Mouse (Mus musculus) left cerebral cortex, postnatal 4 days (tissue): ENCODE data around the gene Gpr156. TPM values are rescaled to one million over a fixed set of nuclear protein-coding genes. Genes with fewer than 3 reads are reported as not detected.

Source experiments
- DNase-seq: peaks from one replicate; pipeline ENCODE4 v3.0.0-alpha.2; 2022
- intact Hi-C: fragments of 180-260 bp; cut with DNase I; formaldehyde crosslinking; loops from one replicate; pipeline ENCODE4 v1.15.1; 2025
- total RNA-seq, 2 experiments: library from RNA; stranded (reverse); gene quantifications; 2 replicates each; pipeline ENCODE4 v1.2.3; 2021

Gene Gpr156
- 1 to 10 TPM; 2.2 to 2.6 TPM for total RNA-seq

DNA sequence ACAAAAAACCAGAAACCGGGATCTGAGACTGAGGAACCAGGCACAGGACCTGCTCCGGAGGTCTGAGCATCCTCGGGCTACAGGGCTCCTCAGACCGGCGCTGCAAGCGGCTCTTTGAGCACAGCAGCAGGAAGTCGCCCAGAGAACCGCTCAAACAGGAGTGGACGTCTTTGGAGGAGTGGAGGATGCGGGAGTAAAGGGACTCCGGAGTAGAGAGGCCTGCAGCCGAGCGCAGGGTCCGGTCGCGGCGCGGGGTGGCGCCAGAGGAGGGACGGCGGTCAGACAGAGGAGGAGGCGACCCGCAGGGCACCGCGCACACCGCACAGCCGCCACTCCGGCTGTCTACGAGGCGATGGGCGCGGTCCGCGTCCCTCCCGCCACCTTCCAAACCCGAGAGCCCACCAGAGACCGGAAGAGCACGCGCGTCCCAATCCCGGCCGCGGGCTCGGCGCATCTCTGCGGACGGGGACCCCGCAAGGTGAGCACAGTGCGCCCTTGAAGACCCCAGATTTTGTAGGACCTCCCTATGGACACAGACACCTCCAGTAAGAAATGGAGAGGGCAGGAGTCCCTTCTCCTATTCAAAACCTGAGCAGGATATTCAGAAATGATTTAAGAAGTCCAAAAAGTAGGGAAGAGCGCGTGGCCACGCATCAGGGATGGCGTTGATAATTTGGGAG lies at the start of gene Gpr156:
TSS of gene Gpr156 (plus strand) at position 359 of the 680 bp plus-strand sequence.
- DNase-seq: peak; percentile 63
- intact Hi-C loops: no loop called here

DNA sequence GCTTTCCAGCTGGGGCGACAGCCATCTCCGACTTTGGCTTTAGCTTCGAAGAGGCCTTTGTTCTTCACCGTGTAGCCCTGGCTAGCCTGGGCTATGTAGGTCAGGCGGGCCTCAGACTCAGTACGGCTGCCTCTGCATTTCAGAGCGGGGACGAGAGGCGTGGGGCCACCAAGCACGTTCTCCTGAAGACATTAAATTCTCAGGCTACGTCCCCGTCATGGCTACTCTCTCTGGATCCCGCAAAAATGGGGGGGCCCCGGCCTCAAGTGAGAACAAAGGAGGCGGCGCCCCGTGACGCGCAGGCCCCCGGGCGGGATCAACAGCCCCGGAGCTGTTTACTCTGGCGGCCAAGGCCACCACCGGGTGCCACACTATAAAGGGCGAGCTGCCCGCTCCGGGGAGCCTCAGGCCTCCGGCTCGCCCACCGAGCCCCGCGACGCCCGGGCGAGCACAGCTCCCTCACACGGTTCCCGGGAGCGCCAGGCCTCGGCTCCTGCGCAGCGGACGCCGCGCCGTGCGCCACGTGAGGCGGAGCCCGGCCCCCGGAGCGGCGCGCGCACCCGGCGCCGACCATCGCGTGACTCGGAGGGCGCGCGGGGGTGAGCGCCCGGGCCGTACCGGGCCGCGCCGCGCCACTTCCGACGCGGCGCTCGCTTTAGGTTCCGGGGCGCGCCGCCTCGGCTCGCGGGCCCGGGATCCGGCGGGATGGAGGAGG lies 48.3 kb upstream of the Gpr156 start, which contains the start of gene Lrrc58:
TSS of gene Lrrc58 (plus strand) at position 599 of the 715 bp plus-strand sequence.
- peak; percentile 79 for DNase-seq
- intact Hi-C loops: no loop called here

DNA sequence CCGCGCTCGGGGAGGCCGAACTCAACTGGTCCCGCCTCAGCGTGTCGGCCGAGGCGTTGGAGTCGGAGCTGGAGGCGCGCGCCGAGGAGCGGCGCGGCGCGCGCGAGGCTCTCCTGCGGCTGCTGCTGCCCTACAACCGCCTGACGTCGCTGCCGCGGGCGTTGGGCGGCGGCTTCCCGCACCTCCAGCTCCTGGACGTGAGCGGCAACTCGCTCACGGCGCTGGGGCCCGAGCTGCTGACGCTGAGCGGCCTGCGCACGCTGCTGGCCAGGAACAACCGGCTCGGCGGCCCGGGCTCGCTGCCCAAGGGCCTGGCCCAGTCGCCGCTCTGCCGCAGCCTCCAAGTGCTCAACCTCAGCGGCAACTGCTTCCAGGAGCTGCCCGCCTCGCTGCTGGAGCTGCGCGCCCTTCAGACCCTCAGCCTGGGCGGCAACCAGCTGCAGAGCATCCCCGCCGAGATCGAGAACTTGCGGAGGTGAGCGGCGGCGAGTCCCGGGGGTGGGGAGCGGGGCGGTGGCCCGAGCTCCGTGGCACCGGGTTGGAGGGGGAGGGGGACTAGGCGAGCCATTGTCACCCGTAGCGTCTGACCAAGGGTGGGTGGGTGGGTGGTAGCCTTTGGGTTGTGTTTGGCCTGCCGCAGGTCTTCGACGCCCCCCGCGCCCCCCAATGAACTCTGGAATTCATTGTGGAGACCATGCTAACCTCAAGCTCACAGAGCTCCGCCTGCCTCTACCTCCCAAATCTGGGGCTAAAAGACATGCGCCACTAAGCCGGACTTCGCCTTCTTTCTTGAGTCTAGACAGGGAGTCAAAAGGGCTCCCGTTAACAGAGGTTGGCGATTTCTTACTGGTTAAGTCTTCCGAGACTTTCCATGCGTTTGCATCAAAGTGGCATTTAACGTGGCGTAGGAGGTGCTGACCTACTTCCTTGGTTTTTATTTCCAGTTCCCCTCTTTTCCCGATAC lies 47.5 kb upstream of the Gpr156 start:
- intact Hi-C loops: no loop called here
- peak; percentile 62 for DNase-seq

DNA sequence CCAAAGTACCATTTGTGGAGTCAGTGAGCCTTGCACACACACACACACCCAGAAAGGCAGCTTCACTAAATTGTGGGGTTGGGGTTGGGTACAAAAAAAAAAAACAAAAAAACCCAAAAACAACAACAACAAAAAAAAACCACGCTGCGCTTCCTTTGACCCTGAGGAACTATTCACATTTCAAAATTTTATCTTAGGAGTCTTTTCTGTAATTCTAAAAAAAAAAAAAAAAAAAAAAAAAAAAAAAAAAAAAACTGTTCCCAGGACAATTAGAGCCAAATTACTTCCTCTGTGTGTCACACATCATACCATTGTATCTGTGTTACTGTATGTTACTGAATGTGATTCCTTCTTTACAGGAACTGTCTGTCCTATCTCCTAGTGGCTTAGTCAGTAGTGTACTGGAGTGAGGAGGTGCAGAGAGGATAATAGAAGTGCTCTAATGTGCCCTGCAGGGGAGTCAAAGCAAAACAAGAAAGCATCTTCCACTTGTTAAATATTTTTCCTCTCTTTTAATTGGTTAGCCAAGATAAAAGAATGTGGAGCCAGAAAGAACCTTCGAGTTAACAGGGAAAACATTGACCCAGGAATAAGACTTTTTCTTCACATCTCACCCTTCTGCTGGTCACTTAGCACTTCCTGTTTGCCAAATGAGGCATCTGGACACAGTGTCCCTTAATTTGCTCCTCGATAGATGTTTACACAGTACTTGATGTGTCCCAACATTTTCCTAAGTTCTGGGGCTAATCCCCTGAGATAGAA lies 46.6 kb upstream of the Gpr156 start:
- DNase-seq: no peak
- intact Hi-C loops: no loop called here

DNA sequence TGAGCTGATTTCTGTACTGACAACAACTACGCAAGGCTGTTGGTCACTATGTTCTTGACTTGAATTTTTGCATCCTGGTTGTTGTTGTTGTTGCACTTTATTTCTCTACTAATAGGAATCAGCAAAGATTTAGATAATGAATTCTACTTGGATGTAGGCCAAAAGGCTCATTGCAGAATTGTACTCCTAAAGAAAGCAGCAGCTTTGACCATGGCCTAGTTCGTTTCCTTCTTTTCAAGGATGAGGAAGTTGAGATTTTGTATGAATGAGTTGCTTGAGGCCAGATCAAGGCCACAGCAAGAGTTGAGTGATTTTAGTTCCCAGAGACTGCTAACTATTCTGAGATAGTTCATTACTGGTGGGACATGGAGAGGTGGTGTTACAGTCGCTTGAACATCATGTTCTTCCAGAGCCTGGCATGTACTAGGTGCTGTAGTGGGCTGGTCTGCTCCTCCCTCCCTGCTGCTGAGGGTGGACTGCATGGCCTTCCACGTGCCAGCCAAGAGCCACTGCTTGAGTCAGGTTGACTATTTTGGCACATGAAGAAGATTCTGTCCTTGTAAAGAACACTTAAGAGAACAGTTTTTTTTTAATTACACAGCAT lies 45.1 kb upstream of the Gpr156 start:
- intact Hi-C loops: no loop called here

DNA sequence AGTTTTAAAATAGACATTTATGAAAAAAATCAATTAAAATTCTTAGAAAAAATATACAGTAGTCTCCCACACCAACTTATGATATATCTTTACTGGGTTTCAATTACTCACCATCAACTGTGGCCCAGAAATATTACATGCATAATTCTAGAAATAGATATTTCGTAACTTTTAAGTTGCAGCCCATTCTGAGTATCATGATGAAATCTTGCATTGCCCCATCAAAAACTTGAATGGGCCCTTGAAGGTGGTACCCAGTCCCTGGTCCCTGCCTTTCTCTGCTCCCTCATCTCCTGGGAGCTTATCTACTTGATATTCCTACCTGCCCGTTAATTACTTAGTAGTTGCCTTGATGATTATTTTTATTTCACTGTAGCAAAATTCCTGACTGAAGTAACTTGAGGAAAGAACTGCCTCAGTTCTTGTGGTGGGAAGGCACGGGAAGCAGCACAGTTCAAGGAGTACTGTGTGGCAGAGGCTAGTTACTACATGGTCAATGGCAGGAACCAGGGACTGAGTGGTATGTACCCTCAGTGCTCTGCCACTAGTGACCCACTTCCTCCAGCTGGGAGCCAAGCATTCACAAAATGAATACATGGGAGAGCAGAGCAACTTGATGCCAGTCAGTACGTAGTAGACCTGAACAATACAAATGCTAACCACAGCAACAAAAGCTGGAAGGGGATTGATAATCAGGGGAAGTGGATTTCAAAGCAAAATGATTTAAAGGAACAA lies 41.6 kb upstream of the Gpr156 start:
- intact Hi-C loops: no loop called here
- no peak for DNase-seq

More for the DNA sequence above, 45.1 kb upstream of the Gpr156 start:
- DNase-seq: no peak

DNA sequence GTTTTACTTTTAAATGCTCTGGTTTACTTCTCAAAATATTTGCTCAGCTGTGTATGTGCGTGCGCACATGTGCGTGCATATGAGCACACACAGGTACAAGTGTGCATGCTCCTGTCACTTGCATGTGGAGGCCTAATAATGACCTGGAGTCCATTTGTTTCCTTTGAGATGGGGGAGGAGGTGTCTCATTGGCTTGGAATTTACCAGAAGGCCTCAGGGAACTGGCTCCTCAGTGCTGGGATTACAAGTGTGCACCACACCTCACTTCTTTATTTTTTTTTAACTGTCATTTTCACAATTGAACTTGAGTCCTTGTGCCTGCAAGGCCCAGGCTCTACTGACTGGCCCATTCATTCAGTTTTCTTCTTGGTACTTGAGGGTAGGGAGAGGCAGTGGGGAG lies 38.9 kb upstream of the Gpr156 start:
- intact Hi-C loops: no loop called here
- DNase-seq: no peak

DNA sequence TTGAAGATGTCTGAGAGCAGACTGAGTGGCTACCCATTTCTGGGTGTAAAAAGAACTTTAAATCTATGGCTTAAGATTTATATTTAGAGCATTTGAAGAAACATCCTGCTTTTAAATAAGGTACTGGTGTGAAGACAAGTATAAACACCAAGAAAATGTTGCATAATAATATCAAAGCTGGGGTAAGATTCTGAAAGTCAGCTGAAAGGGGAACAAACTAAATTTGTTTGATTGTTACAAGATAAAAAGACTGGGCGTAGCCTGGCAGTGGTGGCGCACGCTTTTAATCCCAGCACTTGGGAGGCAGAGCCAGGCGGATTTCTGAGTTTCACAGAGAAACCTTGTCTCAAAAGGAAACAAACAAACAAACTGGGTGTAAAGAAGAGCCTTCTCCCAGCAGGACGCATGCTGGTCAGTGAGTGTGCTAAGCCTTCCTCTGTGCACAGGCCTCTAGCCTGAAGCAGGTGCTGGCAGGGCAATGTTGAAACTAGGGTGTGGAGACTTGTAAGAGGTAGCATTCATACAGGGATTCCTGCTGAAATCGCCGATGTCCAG lies 37.3 kb upstream of the Gpr156 start:
- no peak for DNase-seq
- intact Hi-C loops: no loop called here

- no peak for DNase-seq
- intact Hi-C loops: no loop called here
Observed at GRCm38 (mm10) chr16:37879750-37880419, 36.4 kb upstream of the Gpr156 start.

GRCm38 (mm10) chr16:37881168-37881567 lies 35.1 kb upstream of the Gpr156 start:
- no peak for DNase-seq
- intact Hi-C loops: no loop called here

DNA sequence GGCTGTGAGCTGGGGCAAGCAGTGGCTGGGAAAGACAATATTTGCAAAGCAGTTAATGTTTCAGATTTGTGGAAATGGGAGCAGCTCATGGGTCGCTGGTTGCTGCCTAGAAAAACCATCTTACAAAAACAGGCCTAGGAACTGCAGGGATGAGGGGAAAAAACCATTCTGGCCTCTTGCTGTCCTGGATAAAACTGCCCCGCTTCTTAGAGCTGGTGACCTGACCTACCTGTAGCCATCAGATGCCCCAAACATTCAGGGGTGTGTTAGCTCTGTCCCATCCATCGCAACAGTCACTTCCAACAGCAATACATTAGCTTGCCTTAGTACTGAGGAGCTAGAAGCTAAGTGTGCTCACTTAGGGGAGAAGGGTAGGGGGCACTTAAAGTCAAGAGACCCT lies 27.3 kb upstream of the Gpr156 start:
- intact Hi-C loops: no loop called here

GRCm38 (mm10) chr16:37892667-37893066 lies 23.6 kb upstream of the Gpr156 start:
- DNase-seq: peak; percentile 39
- intact Hi-C loops: no loop called here

More for the DNA sequence above, 27.3 kb upstream of the Gpr156 start:
- DNase-seq: no peak

GRCm38 (mm10) chr16:37893381-37893780 lies 22.9 kb upstream of the Gpr156 start:
- intact Hi-C loops: no loop called here
- DNase-seq: no peak

- intact Hi-C loops: no loop called here
- DNase-seq: no peak
Observed at GRCm38 (mm10) chr16:37893942-37894341, 22.4 kb upstream of the Gpr156 start.

DNA sequence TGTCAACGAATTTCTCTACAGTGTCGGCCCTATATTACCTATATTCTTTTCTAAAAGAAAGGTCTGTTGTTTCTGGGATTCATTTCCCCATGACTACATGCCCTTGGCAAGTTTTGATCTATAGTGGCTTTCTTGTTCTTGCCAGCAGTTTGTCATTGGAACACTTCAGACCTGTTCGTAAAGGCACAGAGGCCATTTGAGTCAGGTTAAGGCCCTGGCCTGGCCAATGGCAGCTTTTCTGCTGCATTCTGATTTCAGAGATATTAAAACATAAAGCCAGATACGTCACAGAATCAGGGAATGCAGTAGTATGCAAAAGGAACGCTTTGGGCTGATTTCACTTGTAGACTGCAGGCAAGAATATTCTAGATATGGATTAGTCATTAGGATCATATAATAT lies 17.5 kb upstream of the Gpr156 start:
- intact Hi-C loops: no loop called here
- no peak for DNase-seq

DNA sequence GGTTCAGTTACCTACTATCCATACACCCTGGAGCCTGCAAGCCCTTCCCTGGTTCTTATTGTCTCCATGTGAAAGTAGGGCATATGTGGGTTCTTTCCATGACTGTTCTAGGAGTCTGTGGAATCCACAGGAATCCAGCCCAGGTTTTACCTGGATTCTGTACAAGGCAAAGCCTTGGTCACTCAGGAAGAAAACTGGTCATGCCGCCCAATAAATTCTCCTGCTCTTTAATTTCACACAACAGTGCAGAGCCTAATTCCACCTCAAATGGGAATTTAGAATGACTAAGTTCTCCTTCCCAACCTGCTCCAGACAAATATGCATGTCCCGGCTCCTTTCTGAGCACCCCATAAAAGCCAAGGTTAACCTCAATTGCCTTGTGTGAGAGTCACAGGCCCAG lies 16.9 kb upstream of the Gpr156 start:
- no peak for DNase-seq
- intact Hi-C loops: no loop called here

DNA sequence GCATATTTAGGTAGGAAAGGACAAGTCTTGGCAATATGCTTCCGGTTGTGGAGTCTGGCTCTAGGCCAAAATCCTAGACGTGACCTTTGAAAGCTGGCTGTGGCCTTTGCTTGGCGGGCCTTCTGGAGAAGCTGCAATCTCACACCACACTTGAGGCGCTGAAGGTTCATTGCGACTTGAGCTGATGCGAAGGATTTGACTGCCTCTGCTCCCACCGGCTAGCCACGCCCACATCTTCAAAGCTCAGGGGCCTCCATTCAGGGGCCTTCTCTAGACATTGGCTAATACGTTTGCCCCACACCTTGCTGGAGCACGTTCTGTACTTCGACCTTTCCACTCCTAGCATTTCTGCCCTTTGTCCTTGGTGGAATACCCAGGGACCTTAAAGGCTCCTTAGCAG lies 15.0 kb upstream of the Gpr156 start:
- no peak for DNase-seq
- intact Hi-C loops: no loop called here

DNA sequence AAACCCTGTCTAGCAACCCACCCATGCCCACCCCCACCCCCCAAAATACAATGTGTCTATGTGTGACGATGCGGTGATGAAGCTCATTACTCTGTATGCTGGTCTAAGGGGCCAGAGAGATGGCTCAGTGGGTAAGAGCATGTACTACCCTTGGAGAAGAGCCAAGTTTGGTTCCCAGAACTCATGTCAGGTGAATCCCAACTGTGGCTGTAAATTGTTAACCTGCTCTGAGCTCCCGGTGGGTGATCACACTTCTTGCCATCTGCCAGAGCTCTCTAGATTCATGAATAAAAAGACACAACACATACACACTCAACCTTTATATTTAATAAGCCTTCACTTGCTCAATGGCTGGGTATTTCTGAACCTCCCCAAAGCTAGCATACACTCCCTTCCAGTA lies 9.8 kb upstream of the Gpr156 start:
- intact Hi-C loops: no loop called here
- DNase-seq: no peak
